Mouse (Mus musculus) lung, postnatal 10 days (tissue): ENCODE data around the gene Camk2d.

ENCODE experiments used
- DNase-seq: peaks from one replicate; pipeline ENCODE4 v3.0.0; 2021

Camk2d gene

GRCm38 (mm10) chr3:126652361-126652760 is 56.3 kb downstream of the Camk2d start:
- no peak for DNase-seq

- DNase-seq: no peak
Measured at GRCm38 (mm10) chr3:126653118-126653517, 57.0 kb downstream of the Camk2d start.

DNA sequence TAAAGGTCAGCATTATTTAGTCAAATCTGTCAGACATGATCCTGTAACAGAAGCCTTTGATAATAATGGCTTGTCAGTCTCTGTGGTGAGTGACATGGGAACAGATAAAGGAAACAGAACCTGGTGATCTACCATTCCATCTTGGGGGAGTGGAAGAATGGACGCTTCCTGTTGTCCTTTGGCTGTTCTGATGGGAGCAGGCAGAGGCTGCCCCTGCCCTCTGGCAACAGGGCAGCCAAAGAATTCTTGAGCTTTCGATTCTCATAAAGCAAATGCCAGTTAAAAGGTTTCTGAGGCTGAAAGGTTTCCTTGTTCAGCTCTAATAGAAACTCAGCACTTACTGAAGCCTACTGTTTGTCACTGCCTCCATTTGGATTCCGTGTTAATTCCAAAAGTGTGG is 60.1 kb downstream of the Camk2d start:
- no peak for DNase-seq

- no peak for DNase-seq
Measured at GRCm38 (mm10) chr3:126657895-126658294, 61.8 kb downstream of the Camk2d start.

- no peak for DNase-seq
Measured at GRCm38 (mm10) chr3:126658791-126659190, 62.7 kb downstream of the Camk2d start.

GRCm38 (mm10) chr3:126659235-126659634 is 63.1 kb downstream of the Camk2d start:
- DNase-seq: no peak

DNA sequence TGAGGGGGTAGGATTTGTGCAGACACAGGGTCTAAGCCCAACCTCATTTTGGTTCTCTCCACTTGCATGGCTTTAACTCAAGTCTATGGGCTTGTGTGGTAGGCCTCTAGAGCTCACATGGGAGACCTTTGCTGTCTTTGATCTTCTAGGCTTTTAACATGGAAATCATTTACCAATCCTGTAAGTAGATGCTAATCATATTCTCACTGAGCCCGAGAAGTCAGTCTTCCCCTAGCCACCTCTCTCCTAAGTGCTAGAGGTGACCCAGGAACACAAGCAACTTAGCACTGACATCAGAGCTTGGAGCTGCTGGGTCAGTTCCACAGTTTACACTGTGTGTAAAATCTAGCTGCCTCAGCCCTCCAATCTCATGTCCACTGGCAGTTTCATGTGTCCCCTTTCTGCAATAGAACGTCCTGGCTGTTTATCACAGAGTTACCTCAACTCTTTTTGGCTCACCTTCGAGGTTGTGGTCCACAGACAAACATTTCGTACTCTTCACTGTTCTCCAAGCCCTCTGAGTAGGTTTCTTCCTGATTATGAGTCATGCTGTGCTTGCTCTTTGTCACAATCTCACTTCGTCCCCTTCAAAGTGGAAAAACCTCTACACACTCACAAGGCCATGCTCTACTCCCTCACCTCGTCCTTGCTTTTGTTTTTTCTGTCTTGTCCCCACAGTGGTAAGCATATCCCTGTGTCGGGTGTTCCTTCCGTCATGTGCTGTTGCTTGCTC is 63.9 kb downstream of the Camk2d start:
- no peak for DNase-seq

- DNase-seq: peak; percentile 25
Measured at GRCm38 (mm10) chr3:126660575-126660974, 64.5 kb downstream of the Camk2d start.

- no peak for DNase-seq
Measured at GRCm38 (mm10) chr3:126660986-126661385, 64.9 kb downstream of the Camk2d start.

DNA sequence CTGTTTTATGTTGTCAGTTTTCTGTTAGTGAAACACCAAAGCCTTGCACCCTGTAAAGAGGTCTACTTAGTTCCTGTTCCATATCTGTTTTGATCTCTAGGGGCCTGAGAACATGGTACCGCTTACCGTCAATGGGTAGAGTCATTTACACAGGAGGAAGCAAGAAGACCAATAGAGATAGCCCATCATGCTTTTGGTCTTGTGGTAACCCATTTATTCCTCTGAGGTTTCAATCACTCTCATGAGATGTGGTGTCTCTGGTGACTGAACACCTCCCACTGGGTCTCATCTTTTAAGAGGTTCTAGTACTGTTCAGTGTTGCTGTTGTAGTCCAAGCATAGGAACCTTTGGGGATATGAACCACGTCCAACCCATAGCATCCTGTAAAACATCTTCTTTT is 65.8 kb downstream of the Camk2d start:
- DNase-seq: no peak

GRCm38 (mm10) chr3:126663436-126663835 is 67.3 kb downstream of the Camk2d start:
- no peak for DNase-seq

DNA sequence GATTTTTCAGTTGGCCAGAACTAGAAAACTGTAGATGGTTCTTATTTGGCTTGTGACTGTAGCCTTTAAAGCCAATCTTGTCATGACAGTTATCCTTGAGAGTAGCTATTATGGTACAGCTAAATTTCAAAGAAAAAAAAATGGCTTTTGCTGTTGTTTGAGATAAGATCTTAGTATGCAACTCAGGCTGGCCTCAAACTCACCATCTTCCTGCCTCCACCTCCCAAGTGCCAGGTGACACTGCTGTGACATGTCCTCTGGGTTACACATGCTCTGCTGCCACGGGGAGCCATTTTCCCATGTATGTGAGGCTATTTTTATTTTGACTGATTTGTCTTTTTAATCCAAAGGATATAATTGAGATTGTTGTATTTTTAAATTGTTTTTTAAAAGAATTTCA is 69.8 kb downstream of the Camk2d start:
- DNase-seq: no peak

DNA sequence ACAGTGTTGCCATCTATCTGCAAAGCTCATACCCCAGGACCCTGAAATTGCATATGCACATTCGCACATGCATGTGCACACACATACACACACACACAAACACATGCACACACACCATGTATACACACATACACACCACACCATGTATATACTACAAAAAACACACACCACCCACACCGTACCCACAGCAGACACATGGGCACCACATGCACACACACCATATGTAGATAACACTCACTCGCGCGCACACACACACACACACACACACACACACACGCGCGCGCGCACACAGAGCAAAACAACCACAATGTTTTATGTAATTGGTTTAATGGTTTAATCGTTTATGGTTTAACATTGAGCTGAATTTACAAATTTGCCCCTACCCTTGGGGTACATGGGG is 70.9 kb downstream of the Camk2d start:
- no peak for DNase-seq

- DNase-seq: peak; percentile 67
Measured at GRCm38 (mm10) chr3:126667451-126667850, 71.3 kb downstream of the Camk2d start.

DNA sequence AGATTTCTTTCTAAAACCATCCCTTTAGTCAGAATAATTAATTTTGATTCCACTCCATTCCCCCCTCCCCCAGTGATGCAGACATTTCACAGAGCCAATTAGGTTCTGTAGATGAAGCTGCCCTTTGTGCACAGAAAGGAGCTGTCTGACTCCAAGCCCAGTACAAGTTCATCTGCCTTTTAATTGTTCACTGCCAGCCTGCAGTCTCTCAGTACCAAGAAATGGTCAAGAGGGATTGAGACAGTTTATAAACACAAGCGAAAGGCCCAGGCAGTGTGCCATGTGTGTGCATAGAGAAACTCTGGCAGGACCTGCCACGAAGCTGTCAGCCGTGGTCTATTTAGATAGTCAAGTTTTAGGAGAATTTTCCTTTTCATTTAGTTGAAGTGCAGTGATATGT is 72.0 kb downstream of the Camk2d start:
- peak; percentile 80 for DNase-seq

DNA sequence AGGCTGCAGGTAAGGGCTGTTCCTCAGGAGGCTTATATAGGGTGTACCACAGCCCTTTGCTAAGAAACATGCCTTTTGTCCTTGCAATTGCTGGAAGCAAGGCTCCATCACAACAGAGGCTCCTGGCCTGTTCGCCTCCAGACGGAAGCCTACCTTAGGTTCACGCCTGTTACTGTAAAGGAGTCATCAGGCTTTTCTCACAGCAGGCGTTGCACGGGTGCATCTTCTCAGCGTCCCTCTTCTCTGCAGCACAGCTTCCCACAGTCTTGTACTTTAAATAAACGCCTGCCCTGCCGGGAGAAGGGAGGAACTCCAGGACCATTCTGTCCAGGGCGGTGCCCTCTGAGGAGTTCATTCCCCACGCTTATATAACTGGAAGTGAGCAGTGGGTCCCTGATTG is 72.6 kb downstream of the Camk2d start:
- DNase-seq: no peak

DNA sequence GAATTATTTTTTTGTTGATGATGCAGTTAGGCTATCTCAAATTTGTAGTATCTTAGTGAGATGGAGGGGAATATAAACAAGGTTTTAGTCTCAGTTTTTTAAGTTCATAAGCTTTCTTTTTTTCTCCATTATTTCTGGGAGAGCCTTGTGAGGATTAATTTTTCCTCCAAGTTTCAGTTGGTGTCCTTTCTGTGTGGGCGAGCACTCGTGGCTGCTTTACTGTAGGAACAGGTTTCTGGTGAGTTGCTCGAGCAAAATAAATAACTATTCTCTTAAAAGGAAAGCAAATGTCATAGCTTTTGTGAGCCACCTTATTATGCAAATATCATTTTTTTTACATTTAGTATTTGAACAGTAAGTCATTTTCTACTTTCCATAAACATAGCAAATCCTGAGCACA is 74.3 kb downstream of the Camk2d start:
- DNase-seq: no peak

GRCm38 (mm10) chr3:126671292-126671691 is 75.2 kb downstream of the Camk2d start:
- no peak for DNase-seq

- DNase-seq: no peak
Measured at GRCm38 (mm10) chr3:126681051-126681450, 84.9 kb downstream of the Camk2d start.

DNA sequence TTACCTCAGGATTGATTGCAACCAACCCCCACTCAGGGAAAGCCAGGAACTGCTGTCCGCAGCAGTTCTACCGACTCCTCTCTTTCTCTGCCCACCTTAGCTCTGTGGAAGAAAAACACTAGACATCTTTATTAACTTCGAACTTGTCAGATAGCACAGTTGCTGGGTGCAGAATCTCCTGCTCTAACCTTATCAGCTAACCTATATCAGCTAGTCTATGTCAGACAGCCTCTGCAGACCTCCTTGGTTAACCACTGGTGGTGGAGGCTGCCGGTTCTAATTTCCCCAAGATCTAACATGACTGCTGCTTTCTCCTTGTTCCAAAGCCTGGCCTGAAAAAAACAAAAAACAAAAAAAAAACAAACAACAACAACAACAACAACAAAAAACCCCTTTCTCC is 85.9 kb downstream of the Camk2d start:
- DNase-seq: no peak

- DNase-seq: no peak
Measured at GRCm38 (mm10) chr3:126685363-126685762, 89.3 kb downstream of the Camk2d start.

DNA sequence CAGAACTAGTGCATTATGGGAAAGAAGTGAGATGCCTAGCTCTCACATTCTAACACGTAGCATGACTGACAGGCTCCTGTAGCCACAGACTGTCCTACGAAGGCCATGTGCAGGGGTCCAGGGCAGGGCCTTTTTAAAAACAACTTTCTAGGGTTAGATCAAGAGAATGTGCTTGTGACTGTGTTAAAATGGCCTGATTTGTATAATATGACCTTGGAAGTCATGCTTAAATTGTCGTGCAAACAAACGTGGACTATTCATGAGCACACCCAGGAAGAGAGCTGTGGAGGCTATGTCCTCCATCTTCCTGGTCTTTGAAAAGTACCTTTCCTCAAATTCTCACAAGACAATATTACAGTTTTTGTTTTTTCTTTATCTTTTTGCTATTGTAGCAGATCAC is 91.0 kb downstream of the Camk2d start:
- DNase-seq: no peak

GRCm38 (mm10) chr3:126688516-126688915 is 92.4 kb downstream of the Camk2d start:
- no peak for DNase-seq

DNA sequence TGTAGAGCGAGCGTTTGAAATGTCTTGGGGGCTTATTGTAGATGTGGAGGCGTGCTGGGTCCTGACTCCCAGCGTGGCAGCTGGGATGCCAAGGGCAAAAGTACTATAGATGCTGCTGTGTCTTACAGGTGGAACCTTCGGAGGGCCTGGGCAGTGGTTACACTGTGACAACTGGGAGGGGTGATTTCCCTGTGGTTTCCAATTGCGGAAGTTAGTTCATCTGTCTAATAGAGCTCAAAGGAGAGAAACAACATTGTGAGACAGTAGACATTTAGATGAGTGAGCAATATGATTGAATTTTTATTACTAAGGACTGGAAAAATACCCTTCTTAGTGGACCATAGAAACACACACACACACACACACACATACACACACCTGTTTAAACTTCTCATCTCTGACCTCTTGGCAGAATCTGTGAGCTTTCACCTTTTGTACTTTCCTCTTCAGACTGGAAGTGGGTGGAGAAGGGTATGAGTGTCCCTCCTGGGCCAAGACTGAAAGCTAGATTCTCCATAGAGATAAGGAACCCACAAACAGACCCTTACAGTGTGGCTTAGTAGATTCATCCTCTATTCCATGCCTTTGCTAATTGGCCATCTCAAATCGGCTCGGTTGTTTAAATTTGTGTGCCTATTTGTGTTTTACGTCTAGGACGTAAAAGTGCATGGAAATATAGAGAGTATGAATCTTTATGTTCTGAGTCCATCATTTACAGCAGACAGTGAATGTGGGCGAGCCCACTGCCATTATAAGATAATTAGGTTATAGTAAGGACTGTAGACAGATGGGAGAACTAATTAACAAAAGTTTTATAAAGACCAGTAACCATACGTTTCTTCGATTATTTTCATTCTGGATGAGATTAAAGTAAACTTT is 94.8 kb downstream of the Camk2d start:
- no peak for DNase-seq
